Mouse (Mus musculus): ENCODE measurements around the gene Rnf24.

GRCm38 (mm10) chr2:131260544-131261307, 92.0 kb downstream of the Rnf24 start:
- TF ChIP-seq CTCF (IDR thresholded peaks at IDR 0.05; ENCODE audit: borderline replicate concordance, insufficient read depth, low read length) (no peak), POLR2A (IDR thresholded peaks at IDR 0.05; ENCODE audit: low read depth, low read length) (no peak)

Measured in embryonic fibroblast, embryonic 13.5 days (primary cell).